16 mouse cellular contexts compared by ENCODE assay signal in the genomic region with DNA sequence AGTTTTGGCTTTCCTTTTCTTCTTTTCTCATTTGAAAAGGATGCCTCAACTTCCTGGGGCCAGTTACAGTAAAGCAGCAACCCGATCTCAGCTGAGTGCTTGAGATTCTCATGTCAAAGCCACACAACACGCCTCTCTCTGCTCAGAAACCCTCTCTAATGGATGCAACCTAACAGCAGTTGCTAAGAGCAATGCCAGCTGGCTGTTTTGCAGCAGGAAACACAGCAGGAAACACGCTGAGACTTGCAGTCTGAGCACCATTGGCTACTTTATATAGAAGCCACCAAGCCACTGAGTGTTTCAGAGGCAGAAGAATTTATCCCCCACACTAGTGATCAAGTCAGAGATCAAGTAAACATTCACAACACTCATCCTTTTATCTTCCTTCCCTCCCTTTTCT.
DNase-seq lines count a peak whose midpoint lies in the region; ATAC-seq and TF ChIP-seq lines count a peak whose summit lies in the region.
"Had no signal": no experiment of that assay in that cellular context is flagged by ENCODE, and none has a peak within 500 bp of the region (broad histone marks: within the 10 kb centered on the region; RNA-seq: fewer than 3 reads in every experiment).

No protein-coding gene starts in this region.

- no peaks in the 10 kb centered on the region; the same call in 1 of the 2 replicates for H3K4me1 ChIP-seq in intestine, embryonic 14.5 days (replicated peaks; ENCODE audit: control insufficient read depth, insufficient read depth, low read length)
- H3K4me1 ChIP-seq in intestine, postnatal 0 days (replicated peaks; ENCODE audit: control insufficient read depth, insufficient read depth, low read length), result no peaks in the 10 kb centered on the region
- 0 out of 2 replicates have a peak, but pooled peaks cover 3% of the 10 kb centered on the region for H3K4me1 ChIP-seq in lung, postnatal 0 days (ENCODE audit: insufficient read depth, low read depth, low read length)
- H3K4me1 ChIP-seq: heart, embryonic 10.5 days had no signal

- TF ChIP-seq CTCF in intestine, postnatal 0 days (IDR thresholded peaks at IDR 0.05; ENCODE audit: low read depth), result no peak
- TF ChIP-seq CTCF in lung, postnatal 0 days (IDR thresholded peaks at IDR 0.05), result no peak

- no peaks in the 10 kb centered on the region for H3K27me3 ChIP-seq in intestine, embryonic 14.5 days (replicated peaks; ENCODE audit: control insufficient read depth, insufficient read depth, low read length)
- no peaks in the 10 kb centered on the region for H3K27me3 ChIP-seq in intestine, postnatal 0 days (replicated peaks; ENCODE audit: control insufficient read depth, insufficient read depth, low read length)
- no peaks in the 10 kb centered on the region for H3K27me3 ChIP-seq in lung, postnatal 0 days (replicated peaks; ENCODE audit: insufficient read depth, low read length)
- H3K27me3 ChIP-seq: kidney, embryonic 15.5 days had no signal

- TF ChIP-seq EP300 in lung, postnatal 0 days (IDR thresholded peaks at IDR 0.05), result no peak

- H3K36me3 ChIP-seq in intestine, embryonic 14.5 days (ENCODE audit: control insufficient read depth, insufficient read depth, low read length), result no peaks in the 10 kb centered on the region
- H3K36me3 ChIP-seq in intestine, postnatal 0 days (ENCODE audit: control insufficient read depth, insufficient read depth), result no peaks in the 10 kb centered on the region
- H3K36me3 ChIP-seq in lung, postnatal 0 days (ENCODE audit: insufficient read depth, low read length), result no peaks in the 10 kb centered on the region
- H3K36me3 ChIP-seq: heart, embryonic 10.5 days; kidney, embryonic 15.5 days had no signal

- H3K9me3 ChIP-seq in intestine, embryonic 14.5 days (ENCODE audit: control insufficient read depth, low read length), result no peaks in the 10 kb centered on the region
- no peaks in the 10 kb centered on the region for H3K9me3 ChIP-seq in intestine, postnatal 0 days (ENCODE audit: control insufficient read depth)
- no peaks in the 10 kb centered on the region for H3K9me3 ChIP-seq in lung, postnatal 0 days (ENCODE audit: low read length)
- H3K9me3 ChIP-seq: heart, embryonic 10.5 days; kidney, embryonic 15.5 days had no signal

- peak overlapping the region; percentile 43; the same call in 1 of the 2 replicates for H3K27ac ChIP-seq in intestine, embryonic 14.5 days (ENCODE audit: low read depth)
- no peak overlapping the region for H3K27ac ChIP-seq in intestine, postnatal 0 days (ENCODE audit: low read depth, low read length)
- no peak overlapping the region for H3K27ac ChIP-seq in lung, postnatal 0 days (ENCODE audit: low read length)
- H3K27ac ChIP-seq: heart, embryonic 10.5 days; kidney, embryonic 15.5 days had no signal

- no peak overlapping the region for H3K4me3 ChIP-seq in intestine, embryonic 14.5 days (ENCODE audit: low read depth, low read length)
- H3K4me3 ChIP-seq in intestine, postnatal 0 days (ENCODE audit: low read depth, low read length), result no peak overlapping the region
- no peak overlapping the region for H3K4me3 ChIP-seq in lung, postnatal 0 days (ENCODE audit: low read depth, low read length)
- H3K4me3 ChIP-seq: erythroblast, embryonic 14.5 days; heart, embryonic 10.5 days; kidney, embryonic 15.5 days; myocyte had no signal

- no peak for DNase-seq in intestine, embryonic 14.5 days (ENCODE audit: low spot score)
- DNase-seq in lung, postnatal 0 days (ENCODE audit: low spot score), result peak; percentile 35
- no peak for DNase-seq in lung, postnatal 36 days
- peak; percentile 41 for DNase-seq in embryo, embryonic 11 days
- DNase-seq: cerebellum, adult 9-11 months; heart, postnatal 4 days; liver; thymus, postnatal 4 days had no signal

- no peak overlapping the region for H3K4me2 ChIP-seq in intestine, embryonic 14.5 days (ENCODE audit: low read length)
- H3K4me2 ChIP-seq in intestine, postnatal 0 days (replicated peaks; ENCODE audit: low read depth), result no peak overlapping the region
- no peak overlapping the region for H3K4me2 ChIP-seq in lung, postnatal 0 days (replicated peaks; ENCODE audit: low read depth, low read length)
- H3K4me2 ChIP-seq: kidney, embryonic 15.5 days had no signal

- 20% methylated on average over 3 of the region's 3 CpGs for whole genome bisulfite sequencing in intestine, embryonic 14.5 days
- 46% methylated on average over 3 of the region's 3 CpGs for WGBS in intestine, postnatal 0 days
- WGBS in lung, postnatal 0 days, result 6% methylated on average over 3 of the region's 3 CpGs

- ATAC-seq in intestine, embryonic 14.5 days (replicated peaks; ENCODE audit: low FRiP score, low TSS enrichment, low read depth), result no peak
- ATAC-seq in intestine, postnatal 0 days, result no peak
- peak; percentile 32; the same call in 1 of the 2 replicates for ATAC-seq in lung, postnatal 0 days
- ATAC-seq in hematopoietic stem cell, adult 5-6 weeks (replicated peaks in 1 of 2; ENCODE audit: insufficient read depth in 1 of 2, low FRiP score in 2 of 2, low TSS enrichment in 1 of 2, low read depth in 1 of 2, poor library complexity in 2 of 2, severe bottlenecking in 2 of 2), result peak; percentile 66 to 86
- ATAC-seq in activated CD4-positive, CD25-positive, alpha-beta regulatory T cell, adult 4 months, result no peak
- ATAC-seq: CD4-positive, CD25-positive, alpha-beta regulatory T cell, adult 4 months had no signal

- no peak overlapping the region for H3K9ac ChIP-seq in intestine, embryonic 14.5 days (ENCODE audit: low read length)
- H3K9ac ChIP-seq in intestine, postnatal 0 days (ENCODE audit: low read depth, low read length), result no peak overlapping the region
- no peak overlapping the region for H3K9ac ChIP-seq in lung, postnatal 0 days (replicated peaks; ENCODE audit: low read depth)
- H3K9ac ChIP-seq: kidney, embryonic 15.5 days had no signal

Comparison
In these comparisons a context has a peak if more than half of its experiments do, and no peak if none do; other contexts are left out.
1. DNase-seq: peak in lung, postnatal 0 days (single experiment) and embryo, embryonic 11 days (single experiment); none in intestine, embryonic 14.5 days (single experiment) and lung, postnatal 36 days (single experiment).
2. ATAC-seq: peak in lung, postnatal 0 days (single experiment) and hematopoietic stem cell, adult 5-6 weeks (2 of 2); none in intestine, embryonic 14.5 days (single experiment), intestine, postnatal 0 days (single experiment) and activated CD4-positive, CD25-positive, alpha-beta regulatory T cell, adult 4 months (single experiment).